In the genomic region with DNA sequence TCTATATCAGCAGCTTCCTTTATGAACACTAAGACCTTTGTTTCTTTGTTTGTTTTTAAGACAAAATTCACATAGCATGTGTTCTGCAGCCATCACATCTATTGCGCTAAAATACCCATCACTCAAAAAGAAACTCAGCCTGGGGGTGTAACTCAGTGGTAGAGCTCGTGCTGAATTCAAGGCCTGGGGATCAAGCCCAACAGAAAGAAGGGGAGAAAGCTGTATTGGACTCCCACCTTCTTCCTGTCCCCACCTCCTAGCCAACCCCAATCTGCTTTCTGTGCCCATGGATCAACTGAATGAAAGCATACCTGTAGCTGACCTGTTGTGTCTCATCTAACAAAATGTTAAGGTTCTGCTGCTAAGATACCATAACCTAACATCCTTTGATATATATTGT, we compare ENCODE assay signal across 25 mouse cellular contexts. TPM values are rescaled to one million over a fixed set of nuclear protein-coding genes. Genes with fewer than 3 reads are reported as not detected.
DNase-seq lines count a peak whose midpoint lies in the region; ATAC-seq and TF ChIP-seq lines count a peak whose summit lies in the region.
"Had no signal": no experiment of that assay in that cellular context is flagged by ENCODE, and none has a peak within 500 bp of the region (broad histone marks: within the 10 kb centered on the region; RNA-seq: fewer than 3 reads in every experiment).

No protein-coding gene starts in this region.

- no peaks in the 10 kb centered on the region for H3K9me3 ChIP-seq in heart, postnatal 0 days (replicated peaks; ENCODE audit: control insufficient read depth, low read length)
- H3K9me3 ChIP-seq in heart, embryonic 11.5 days (replicated peaks; ENCODE audit: control insufficient read depth, low read length), result no peaks in the 10 kb centered on the region
- no peaks in the 10 kb centered on the region for H3K9me3 ChIP-seq in midbrain, embryonic 14.5 days (ENCODE audit: control insufficient read depth, low read length)
- H3K9me3 ChIP-seq: embryonic facial prominence, embryonic 15.5 days; forebrain, embryonic 10.5 days; forebrain, embryonic 15.5 days; heart, embryonic 12.5 days; hindbrain, embryonic 12.5 days had no signal

- H3K4me3 ChIP-seq in heart, postnatal 0 days (ENCODE audit: low read depth, low read length), result no peak overlapping the region
- H3K4me3 ChIP-seq in heart, embryonic 11.5 days (ENCODE audit: low read depth, low read length), result no peak overlapping the region
- no peak overlapping the region for H3K4me3 ChIP-seq in midbrain, embryonic 14.5 days (replicated peaks; ENCODE audit: low read depth, low read length)
- H3K4me3 ChIP-seq: embryonic facial prominence, embryonic 15.5 days; erythroblast, embryonic 14.5 days; forebrain, embryonic 10.5 days; forebrain, embryonic 15.5 days; heart, embryonic 12.5 days; hindbrain, embryonic 12.5 days had no signal

- TF ChIP-seq EP300 in heart, postnatal 0 days (IDR thresholded peaks at IDR 0.05; ENCODE audit: low read depth), result no peak

- 74% methylated on average over 2 of the region's 2 CpGs for WGBS in heart, postnatal 0 days
- 73% methylated on average over 2 of the region's 2 CpGs for WGBS in heart, embryonic 11.5 days (ENCODE audit: insufficient replicate concordance)
- WGBS in midbrain, embryonic 14.5 days, result 85% methylated on average over 2 of the region's 2 CpGs

- no peak for ATAC-seq in heart, postnatal 0 days (ENCODE audit: insufficient read depth, low read depth)
- no peak for ATAC-seq in heart, embryonic 11.5 days (replicated peaks; ENCODE audit: insufficient number of reproducible peaks, low FRiP score, low TSS enrichment)
- peak; percentile 8 for ATAC-seq in inflammation-experienced regulatory T-cells, adult 6 months
- ATAC-seq in midbrain, embryonic 14.5 days (ENCODE audit: low FRiP score, low TSS enrichment), result no peak
- ATAC-seq: forebrain, embryonic 15.5 days; hindbrain, embryonic 16.5 days had no signal

- H3K9ac ChIP-seq in heart, postnatal 0 days (replicated peaks; ENCODE audit: low read depth, low read length), result no peak overlapping the region
- H3K9ac ChIP-seq in heart, embryonic 11.5 days (ENCODE audit: low read depth, low read length), result no peak overlapping the region
- no peak overlapping the region for H3K9ac ChIP-seq in midbrain, embryonic 14.5 days (replicated peaks; ENCODE audit: low read length)
- H3K9ac ChIP-seq: embryonic facial prominence, embryonic 15.5 days; forebrain, embryonic 15.5 days; heart, embryonic 12.5 days; hindbrain, embryonic 12.5 days had no signal

- H3K36me3 ChIP-seq in heart, postnatal 0 days (replicated peaks; ENCODE audit: control insufficient read depth, insufficient read depth, low read length), result no peaks in the 10 kb centered on the region
- H3K36me3 ChIP-seq in heart, embryonic 11.5 days (ENCODE audit: control insufficient read depth, insufficient read depth, low read length), result no peaks in the 10 kb centered on the region
- no peaks in the 10 kb centered on the region for H3K36me3 ChIP-seq in midbrain, embryonic 14.5 days (ENCODE audit: control insufficient read depth, insufficient read depth, low read length)
- H3K36me3 ChIP-seq: embryonic facial prominence, embryonic 15.5 days; forebrain, embryonic 10.5 days; forebrain, embryonic 15.5 days; heart, embryonic 12.5 days; hindbrain, embryonic 12.5 days had no signal

- no peak for DNase-seq in heart, postnatal 0 days (ENCODE audit: low spot score)
- peak; percentile 51 for DNase-seq in thymus, postnatal 14 days
- DNase-seq in thymus, postnatal 0 days (ENCODE audit: low spot score), result no peak
- DNase-seq in thymus, postnatal 4 days, result peak; percentile 47
- no peak for DNase-seq in lung, postnatal 36 days
- DNase-seq in midbrain, embryonic 14.5 days, result no peak
- DNase-seq: adrenal gland, postnatal 10 days; cerebellum, adult 2 months; cerebellum, postnatal 14 days; embryo, embryonic 11 days; gastrocnemius, postnatal 10 days; heart, postnatal 10 days; heart, postnatal 4 days had no signal

- peak overlapping the region; percentile 57; the same call in 1 of the 2 replicates for H3K27ac ChIP-seq in heart, postnatal 0 days (ENCODE audit: low read depth)
- H3K27ac ChIP-seq in heart, embryonic 11.5 days (ENCODE audit: low read depth, low read length), result no peak overlapping the region
- no peak overlapping the region for H3K27ac ChIP-seq in midbrain, embryonic 14.5 days (replicated peaks; ENCODE audit: low read depth, low read length)
- H3K27ac ChIP-seq: embryonic facial prominence, embryonic 15.5 days; forebrain, embryonic 10.5 days; forebrain, embryonic 15.5 days; hindbrain, embryonic 12.5 days had no signal

- no peaks in the 10 kb centered on the region for H3K4me1 ChIP-seq in heart, postnatal 0 days (ENCODE audit: control insufficient read depth, insufficient read depth)
- no peaks in the 10 kb centered on the region for H3K4me1 ChIP-seq in heart, embryonic 11.5 days (ENCODE audit: control insufficient read depth, insufficient read depth, low read length)
- no peaks in the 10 kb centered on the region for H3K4me1 ChIP-seq in midbrain, embryonic 14.5 days (ENCODE audit: control insufficient read depth, insufficient read depth, low read length)
- H3K4me1 ChIP-seq: embryonic facial prominence, embryonic 15.5 days; forebrain, embryonic 10.5 days; forebrain, embryonic 15.5 days; hindbrain, embryonic 12.5 days had no signal

- no peaks in the 10 kb centered on the region for H3K27me3 ChIP-seq in heart, postnatal 0 days (ENCODE audit: control insufficient read depth, insufficient read depth, low read length)
- no peaks in the 10 kb centered on the region for H3K27me3 ChIP-seq in heart, embryonic 11.5 days (ENCODE audit: control insufficient read depth, insufficient read depth, low read length)
- no peaks in the 10 kb centered on the region for H3K27me3 ChIP-seq in midbrain, embryonic 14.5 days (ENCODE audit: control insufficient read depth, insufficient read depth, low read length)
- H3K27me3 ChIP-seq: embryonic facial prominence, embryonic 15.5 days; forebrain, embryonic 15.5 days; heart, embryonic 12.5 days; hindbrain, embryonic 12.5 days had no signal

- no peak for TF ChIP-seq CTCF in heart, postnatal 0 days (IDR thresholded peaks at IDR 0.05; ENCODE audit: low read depth)

- peak overlapping the region; percentile 6; the same call in 1 of the 2 replicates for H3K4me2 ChIP-seq in heart, postnatal 0 days (ENCODE audit: low read depth, low read length)
- H3K4me2 ChIP-seq in heart, embryonic 11.5 days, result no peak overlapping the region
- H3K4me2 ChIP-seq in midbrain, embryonic 14.5 days (ENCODE audit: low read length), result no peak overlapping the region
- H3K4me2 ChIP-seq: embryonic facial prominence, embryonic 15.5 days; forebrain, embryonic 15.5 days; heart, embryonic 12.5 days; hindbrain, embryonic 12.5 days had no signal

RNA-seq across cellular contexts. Expression of a gene that starts 4.3 kb away (rescaled TPM):
- 0.12 TPM in 1 of 2 replicates, not detected in the other for total RNA-seq in heart, postnatal 0 days (2014; rRNA removed; ENCODE audit: low replicate concordance)
- polyA plus RNA-seq in heart, postnatal 0 days (2015; fragmentation: Nextera tagmentation; extraction: Ambion mirVana), result 0.11 and 0.26 TPM in 2 replicates
- 0.30 TPM in 1 of 2 replicates, not detected in the other for polyA plus RNA-seq in heart, embryonic 11.5 days (2014; fragmentation: Nextera tagmentation; extraction: Ambion mirVana)
- polyA plus RNA-seq in thymus, postnatal 0 days (2015; fragmentation: Nextera tagmentation; extraction: Ambion mirVana), result 228 and 249 TPM in 2 replicates
- polyA plus RNA-seq in inflammation-experienced regulatory T-cells, adult 6 months (2017; shearing (Covaris generic)), result 100 to 1,000 TPM; 306 to 408 (median 373) TPM
- not detected in 2 replicates for polyA plus RNA-seq in midbrain, embryonic 14.5 days (2014; fragmentation: Nextera tagmentation; extraction: Ambion mirVana)
- polyA plus RNA-seq: C2C12; cerebellum, adult 2 months; embryonic facial prominence, embryonic 11.5 days; forebrain, embryonic 15.5 days; heart, embryonic 12.5 days; hindbrain, embryonic 16.5 days; intestine, embryonic 14.5 days had no signal

RNA-seq across cellular contexts. Expression of a gene that starts 26.2 kb away (rescaled TPM):
- total RNA-seq in heart, postnatal 0 days (2014; rRNA removed; ENCODE audit: low replicate concordance), result 0.15 TPM in 1 of 2 replicates, not detected in the other
- polyA plus RNA-seq in heart, postnatal 0 days (2015; fragmentation: Nextera tagmentation; extraction: Ambion mirVana), result not detected in 2 replicates
- not detected in 2 replicates for polyA plus RNA-seq in heart, embryonic 11.5 days (2014; fragmentation: Nextera tagmentation; extraction: Ambion mirVana)
- 0.39 and 0.88 TPM in 2 replicates for polyA plus RNA-seq in thymus, postnatal 0 days (2015; fragmentation: Nextera tagmentation; extraction: Ambion mirVana)
- 1 to 10 TPM; 1.4 to 2.7 (median 2.5) TPM for polyA plus RNA-seq in inflammation-experienced regulatory T-cells, adult 6 months (2017; shearing (Covaris generic))
- not detected in 2 replicates for polyA plus RNA-seq in midbrain, embryonic 14.5 days (2014; fragmentation: Nextera tagmentation; extraction: Ambion mirVana)
- polyA plus RNA-seq: C2C12; embryonic facial prominence, embryonic 11.5 days; embryonic facial prominence, embryonic 15.5 days; erythroblast, embryonic 14.5 days; forebrain, embryonic 10.5 days; forebrain, embryonic 15.5 days; heart, embryonic 12.5 days; hindbrain, embryonic 16.5 days; intestine, embryonic 14.5 days had no signal

Comparison
In these comparisons a context has a peak if more than half of its experiments do, and no peak if none do; other contexts are left out.
1. DNase-seq: peak in thymus, postnatal 14 days (single experiment) and thymus, postnatal 4 days (single experiment); none in heart, postnatal 0 days (single experiment), thymus, postnatal 0 days (single experiment), lung, postnatal 36 days (single experiment) and midbrain, embryonic 14.5 days (single experiment).
2. RNA of a gene that starts 4.3 kb away (polyA plus RNA-seq): 306 to 408 TPM in inflammation-experienced regulatory T-cells, adult 6 months and 228 to 249 TPM in thymus, postnatal 0 days; 0.11 to 0.26 TPM in heart, postnatal 0 days, 0.30 TPM in heart, embryonic 11.5 days and not detected in midbrain, embryonic 14.5 days; every median in the first group is over 100 times any median in the second.